Mouse (Mus musculus) embryonic facial prominence, embryonic 13.5 days (tissue): ENCODE data around the gene Gpn3. TPM values are rescaled to one million over a fixed set of nuclear protein-coding genes. Genes with fewer than 3 reads are reported as not detected.
A peak's percentile ranks its signal among the peaks of the same experiment; 100 is the strongest.

Experiments
- ATAC-seq: fragments of 200-750 bp; cut with Nextera tagmentation; 2 replicates; pipeline ENCODE4 v1.8.0; 2017; ENCODE audit warnings: low read depth; ENCODE audit not compliant: insufficient number of reproducible peaks, insufficient read depth, low FRiP score, low TSS enrichment
- H3K27ac ChIP-seq: fragments of 300-500 bp; sonication (generic); 2 replicates; pipeline ENCODE4 v1.5.1; 2015; ENCODE audit warnings: moderate library complexity, mild to moderate bottlenecking, inconsistent platforms
- H3K27me3 ChIP-seq: fragments of 300-500 bp; sonication (generic); 2 replicates; pipeline ENCODE4 v1.6.1; 2015; ENCODE audit warnings: mild to moderate bottlenecking, inconsistent platforms
- H3K36me3 ChIP-seq: fragments of 300-500 bp; sonication (generic); 2 replicates; pipeline ENCODE4 v1.6.1; 2015; ENCODE audit warnings: mild to moderate bottlenecking, inconsistent platforms
- H3K4me1 ChIP-seq: fragments of 300-500 bp; sonication (generic); 2 replicates; pipeline ENCODE4 v1.6.1; 2015; ENCODE audit warnings: inconsistent platforms
- H3K4me2 ChIP-seq: fragments of 300-500 bp; sonication (generic); 2 replicates; pipeline ENCODE4 v1.6.1; 2015; ENCODE audit warnings: moderate library complexity, mild to moderate bottlenecking, inconsistent platforms
- H3K4me3 ChIP-seq: fragments of 300-500 bp; sonication (generic); 2 replicates; pipeline ENCODE4 v1.5.1; 2015; ENCODE audit warnings: mild to moderate bottlenecking, inconsistent platforms
- H3K9ac ChIP-seq: fragments of 300-500 bp; sonication (generic); 2 replicates; pipeline ENCODE4 v1.6.1; 2015; ENCODE audit warnings: mild to moderate bottlenecking, inconsistent platforms
- H3K9me3 ChIP-seq: fragments of 300-500 bp; sonication (generic); 2 replicates; pipeline ENCODE4 v1.6.1; 2016; ENCODE audit warnings: inconsistent platforms
- WGBS: fragments of 180-500 bp; shearing (Covaris S2); methylation state at CpG from one replicate; pipeline ENCODE4 v1.1.7; 2015; ENCODE audit warnings: mixed read lengths; 5-methylcytosine and 5-hydroxymethylcytosine counted together
- polyA plus RNA-seq: library from polyadenylated mRNA; unstranded; fragments of >200 nt; fragmentation: Nextera tagmentation; extraction: Ambion mirVana; gene quantifications from 2 replicates; pipeline ENCODE4 v1.2.1, GENCODE M21; 2015

Gene Gpn3
- polyA plus RNA-seq, 1 experiment from 2014 or later: 77.6 TPM

- peak overlapping the region; percentile 98 for H3K9ac ChIP-seq
- peaks cover 14% of the 10 kb centered on the region for H3K36me3 ChIP-seq
- no peaks in the 10 kb centered on the region for H3K9me3 ChIP-seq
- no peak for ATAC-seq
- no peaks in the 10 kb centered on the region for H3K27me3 ChIP-seq
- H3K4me1 ChIP-seq: peaks cover 12% of the 10 kb centered on the region
- H3K27ac ChIP-seq: peak overlapping the region; percentile 94; the same call in 1 of the 2 replicates
- WGBS: 28% methylated on average over 15 of the region's 15 CpGs
- peak overlapping the region; percentile 96 for H3K4me3 ChIP-seq
- H3K4me2 ChIP-seq: peak overlapping the region; percentile 92
Observed at GRCm38 (mm10) chr5:122423083-122423482, 51.4 kb downstream of the Gpn3 start.

GRCm38 (mm10) chr5:122425550-122425949 is 53.9 kb downstream of the Gpn3 start:
- ATAC-seq: no peak
- no peaks in the 10 kb centered on the region for H3K9me3 ChIP-seq
- no peak overlapping the region for H3K27ac ChIP-seq
- H3K9ac ChIP-seq: no peak overlapping the region
- peaks cover 38% of the 10 kb centered on the region for H3K36me3 ChIP-seq
- 84% methylated on average over 2 of the region's 2 CpGs for WGBS
- H3K4me2 ChIP-seq: no peak overlapping the region
- H3K4me1 ChIP-seq: peaks cover 12% of the 10 kb centered on the region
- no peaks in the 10 kb centered on the region for H3K27me3 ChIP-seq
- H3K4me3 ChIP-seq: no peak overlapping the region

- no peak for ATAC-seq
- no peaks in the 10 kb centered on the region for H3K27me3 ChIP-seq
- H3K36me3 ChIP-seq: peaks cover 82% of the 10 kb centered on the region
- 93% methylated on average over 4 of the region's 4 CpGs for WGBS
- no peaks in the 10 kb centered on the region for H3K9me3 ChIP-seq
- no peak overlapping the region for H3K4me3 ChIP-seq
- H3K9ac ChIP-seq: no peak overlapping the region
- no peaks in the 10 kb centered on the region for H3K4me1 ChIP-seq
- H3K4me2 ChIP-seq: no peak overlapping the region
- no peak overlapping the region for H3K27ac ChIP-seq
Observed at GRCm38 (mm10) chr5:122430036-122430775, 58.5 kb downstream of the Gpn3 start.

- Histone ChIP-seq H3K36me3 (peaks cover 87% of the 10 kb centered on the region), H3K4me3 (no peak overlapping the region), H3K27ac (no peak overlapping the region), H3K9me3 (no peaks in the 10 kb centered on the region), H3K27me3 (no peaks in the 10 kb centered on the region), H3K4me2 (no peak overlapping the region), H3K4me1 (no peaks in the 10 kb centered on the region), H3K9ac (no peak overlapping the region)
- 96% methylated on average over 8 of the region's 8 CpGs for WGBS
- ATAC-seq: no peak
Observed at GRCm38 (mm10) chr5:122431221-122431620, 59.5 kb downstream of the Gpn3 start.

Other genes with a start within 250 kb of the Gpn3 start
- not detected in 2 replicates for gene Ccdc63, start 231.1 kb upstream of the Gpn3 start, polyA plus RNA-seq
- 237 and 249 TPM in 2 replicates for gene Ppp1cc, start 213.6 kb upstream of the Gpn3 start, polyA plus RNA-seq
- gene Hvcn1, start 165.1 kb upstream of the Gpn3 start, polyA plus RNA-seq: 8.6 and 10.0 TPM in 2 replicates
- 5.0 and 8.0 TPM in 2 replicates for gene Tctn1, start 107.4 kb upstream of the Gpn3 start, polyA plus RNA-seq
- gene Pptc7, start 87.5 kb upstream of the Gpn3 start, polyA plus RNA-seq: 9.2 TPM in 2 replicates
- gene Rad9b, start 17.6 kb upstream of the Gpn3 start, polyA plus RNA-seq: 17.1 and 21.4 TPM in 2 replicates
- 191 and 192 TPM in 2 replicates for gene Vps29, start 17.5 kb upstream of the Gpn3 start, polyA plus RNA-seq
- 85.9 and 86.9 TPM in 2 replicates for gene Fam216a, start 488 bp downstream of the Gpn3 start, polyA plus RNA-seq
- 109 and 128 TPM in 2 replicates for gene Arpc3, start 20.0 kb downstream of the Gpn3 start, polyA plus RNA-seq
- 54.5 and 55.6 TPM in 2 replicates for gene Anapc7, start 49.8 kb downstream of the Gpn3 start, polyA plus RNA-seq
- gene Atp2a2, start 130.3 kb downstream of the Gpn3 start, polyA plus RNA-seq: 26.8 and 28.3 TPM in 2 replicates
- gene Ift81, start 242.6 kb downstream of the Gpn3 start, polyA plus RNA-seq: 48.2 and 49.9 TPM in 2 replicates